Mouse (Mus musculus) heart, postnatal 10 days (tissue): ENCODE data around the gene Rps6kb2. TPM values are rescaled to one million over a fixed set of nuclear protein-coding genes. Genes with fewer than 3 reads are reported as not detected.
A peak's percentile ranks its signal among the peaks of the same experiment; 100 is the strongest.

Experiments used
- DNase-seq, 2 experiments: peaks; one replicate each; pipeline ENCODE4 v3.0.0; 2021
- intact Hi-C: fragments of 180-260 bp; cut with DNase I; formaldehyde crosslinking; loops from one replicate; pipeline ENCODE4 v1.15.1; 2025
- total RNA-seq, 2 experiments: library from RNA; stranded (reverse); gene quantifications; 2 replicates each; pipeline ENCODE4 v1.2.3; 2021

The Rps6kb2 gene
- total RNA-seq, 2 experiments from 2014 or later: 22.4 to 24.3 TPM

DNA sequence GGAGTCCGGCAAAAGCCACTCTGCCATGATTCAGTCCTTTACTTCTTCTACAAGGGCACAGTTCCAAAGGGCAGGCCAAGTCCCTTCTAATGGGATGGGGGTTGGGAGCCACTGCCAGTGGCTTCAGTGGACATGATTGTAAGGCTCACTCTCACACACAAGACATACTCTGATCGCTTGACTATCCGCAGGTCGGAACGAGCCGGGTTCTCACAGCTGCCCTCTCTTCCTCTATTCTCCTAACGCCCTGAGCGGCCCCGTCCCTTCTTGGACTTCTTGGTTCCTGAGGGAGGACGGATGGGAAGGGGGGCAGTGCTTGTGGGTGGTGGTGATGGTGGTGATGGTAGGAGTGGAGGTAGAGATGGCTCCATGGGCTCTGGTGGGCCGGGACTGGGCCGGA, 6.4 kb downstream of the Rps6kb2 start:
- intact Hi-C loops: no loop called here

DNA sequence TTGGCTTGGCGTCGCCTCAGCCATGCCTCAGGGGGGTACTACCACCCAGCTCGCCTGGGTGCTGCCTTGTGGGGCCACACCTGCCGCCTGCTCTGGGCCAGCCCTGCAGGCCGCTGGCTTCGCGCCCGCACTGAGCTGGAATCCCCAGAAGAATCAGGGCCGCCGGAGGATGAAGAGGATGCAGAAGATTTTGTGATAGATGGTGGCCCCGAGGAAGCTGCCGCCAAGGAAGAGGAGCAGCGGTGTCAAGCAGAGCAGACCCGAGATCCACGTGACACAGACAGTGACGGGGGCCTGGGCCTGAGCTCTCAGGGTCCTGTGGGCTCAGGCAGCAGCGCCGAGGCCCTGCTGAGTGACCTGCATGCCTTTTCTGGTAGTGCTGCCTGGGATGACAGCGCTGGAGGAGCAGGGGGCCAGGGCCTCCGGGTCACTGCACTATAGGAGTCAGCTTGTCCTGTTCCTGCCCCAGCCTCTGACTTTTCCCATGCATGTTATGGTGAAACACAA, 7.0 kb downstream of the Rps6kb2 start:
- no peak for DNase-seq
- intact Hi-C loops: no loop called here

More for the DNA sequence above, 6.4 kb downstream of the Rps6kb2 start:
- no peak for DNase-seq

DNA sequence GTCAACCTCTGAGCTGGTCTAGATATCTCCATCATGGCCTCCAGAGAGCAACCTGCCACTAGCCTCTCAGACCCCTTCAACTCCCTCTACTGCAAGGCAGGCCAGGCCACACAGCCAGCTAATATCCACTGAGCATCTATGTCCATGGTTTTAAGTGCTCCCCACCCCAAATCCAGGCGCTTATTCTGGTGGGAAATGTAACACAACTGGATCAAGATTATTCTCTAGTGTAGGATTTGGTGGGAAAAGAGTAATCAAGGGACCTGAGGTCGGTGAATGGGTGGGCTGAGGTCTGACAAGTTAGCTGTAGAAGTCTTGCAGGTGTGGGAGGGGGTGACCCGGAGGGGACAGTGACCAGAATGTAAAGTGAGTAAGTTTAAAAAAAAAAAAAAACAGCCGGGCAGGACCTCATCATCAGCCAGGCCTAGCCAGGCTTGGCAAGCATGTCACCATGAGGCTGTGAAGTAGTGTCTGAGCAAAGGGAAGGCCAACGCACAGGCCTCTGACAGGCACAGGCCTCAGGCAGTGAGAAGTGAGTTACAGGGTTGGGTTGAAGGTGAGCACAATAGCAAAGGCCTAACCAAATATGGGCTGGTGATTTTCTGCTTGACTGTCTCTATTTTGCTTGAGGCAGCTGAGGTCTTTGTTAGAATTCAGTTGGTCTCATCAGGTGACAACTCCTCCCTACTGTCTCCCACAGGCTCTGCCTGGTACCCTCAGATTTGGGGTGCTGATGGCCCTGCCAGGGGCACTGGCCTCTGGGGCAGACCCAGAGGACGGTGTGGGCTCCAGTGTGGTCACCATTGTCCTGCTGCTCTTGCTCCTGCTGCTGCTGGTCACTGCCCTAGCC, 7.7 kb downstream of the Rps6kb2 start:
- DNase-seq: no peak

DNA sequence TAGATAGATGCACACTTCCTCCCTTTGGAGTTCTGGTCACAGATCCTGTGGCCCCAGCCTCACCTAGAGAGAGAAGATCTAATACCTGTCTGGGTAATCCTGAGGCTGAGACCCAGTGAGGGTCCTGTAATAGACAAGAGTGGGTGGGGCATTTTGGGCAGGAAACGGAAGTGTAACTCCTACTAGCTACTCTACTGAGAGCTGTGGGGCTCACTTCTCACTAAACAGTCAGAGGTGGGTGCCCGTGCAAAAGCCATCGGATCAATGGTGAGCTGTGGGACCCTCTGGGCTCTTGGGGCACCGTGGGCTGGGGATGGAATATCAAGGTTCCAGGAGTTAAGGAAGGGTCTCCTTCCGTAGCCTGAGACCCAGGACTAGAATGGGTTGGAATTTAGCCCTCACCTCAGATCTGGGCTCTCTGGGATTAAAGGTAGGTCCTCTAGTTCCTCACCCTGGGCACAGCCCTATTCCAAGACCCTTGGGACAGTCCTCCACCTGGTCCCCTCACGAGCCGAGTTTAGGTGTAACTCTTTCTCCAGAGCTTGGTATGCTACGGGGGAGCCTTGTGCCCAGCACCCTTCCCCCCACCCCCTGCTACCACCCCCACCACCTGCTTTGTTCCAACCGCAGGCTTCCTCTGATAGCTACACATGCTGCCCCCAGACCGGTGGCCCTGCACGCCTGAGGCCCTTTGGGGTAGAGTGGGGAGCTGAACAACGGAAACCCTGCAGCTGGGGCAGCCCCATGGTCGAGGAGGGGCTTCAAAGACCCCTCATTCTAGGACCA, 8.5 kb downstream of the Rps6kb2 start:
- intact Hi-C loops: no loop called here
- DNase-seq: peak in 1 of 2 experiments; percentile 36

More for the DNA sequence above, 7.7 kb downstream of the Rps6kb2 start:
- intact Hi-C loops: no loop called here

DNA sequence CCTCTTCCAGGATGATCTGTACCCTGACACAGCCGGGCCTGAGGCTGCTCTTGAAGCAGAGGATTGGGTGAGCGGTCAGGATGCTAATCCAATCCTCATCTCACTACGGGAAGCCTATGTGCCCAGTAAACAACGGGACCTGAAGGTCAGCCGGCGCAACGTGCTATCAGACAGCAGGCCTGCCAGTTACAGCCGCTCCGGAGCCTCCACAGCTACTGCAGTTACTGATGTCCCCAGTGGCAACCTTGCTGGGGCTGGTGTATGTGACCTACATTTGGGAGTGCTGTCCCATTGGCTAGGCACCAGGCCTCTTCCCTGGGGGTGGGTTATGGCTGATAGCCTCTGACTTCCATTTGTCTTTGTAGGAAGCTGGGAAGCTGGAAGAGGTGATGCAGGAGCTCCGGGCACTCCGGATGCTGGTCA, 9.9 kb downstream of the Rps6kb2 start, which contains the start of gene Ptprcap:
TSS of gene Ptprcap (plus strand) at position 373 of the 423 bp plus-strand sequence.
- peak; percentile 63 to 69 for DNase-seq
- intact Hi-C loops: no loop called here

DNA sequence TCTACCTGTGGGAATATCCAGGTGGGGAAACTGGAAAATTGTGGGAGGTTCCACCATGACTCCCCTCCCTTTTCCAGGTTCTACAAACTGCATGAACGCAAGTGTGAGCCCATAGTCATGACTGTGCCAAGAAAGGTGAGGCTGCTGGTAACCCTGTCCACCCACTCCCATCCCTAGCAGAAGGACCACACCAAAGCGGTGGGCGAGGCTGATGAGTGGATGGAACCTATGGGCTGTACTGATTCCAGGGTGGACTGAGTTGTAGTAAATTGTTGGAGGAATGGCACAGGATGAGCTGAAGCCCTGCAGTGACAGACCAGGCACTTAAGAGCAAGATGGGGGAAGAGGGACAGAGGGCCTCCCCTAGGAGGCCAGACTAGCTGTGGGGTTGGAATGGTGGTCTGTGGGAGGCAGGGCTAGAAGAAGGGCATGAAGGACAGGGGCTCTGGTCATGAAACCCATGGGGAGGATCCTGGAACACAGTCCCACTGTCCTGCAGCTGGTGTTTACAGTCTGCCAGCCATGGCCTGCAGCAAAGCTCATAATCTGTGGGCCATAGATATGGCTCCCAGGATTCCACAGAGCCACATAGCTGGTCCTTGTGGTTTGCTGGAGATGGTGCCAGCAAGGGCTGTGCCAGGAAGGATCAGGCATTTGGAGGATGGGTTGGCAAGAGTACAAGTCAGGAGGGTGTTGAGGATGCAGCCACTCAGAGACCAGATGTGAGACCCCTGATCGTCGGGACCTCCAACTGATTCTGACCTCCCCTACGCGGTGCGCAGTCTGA, 10.5 kb downstream of the Rps6kb2 start:
- intact Hi-C loops: no loop called here
- DNase-seq: no peak

DNA sequence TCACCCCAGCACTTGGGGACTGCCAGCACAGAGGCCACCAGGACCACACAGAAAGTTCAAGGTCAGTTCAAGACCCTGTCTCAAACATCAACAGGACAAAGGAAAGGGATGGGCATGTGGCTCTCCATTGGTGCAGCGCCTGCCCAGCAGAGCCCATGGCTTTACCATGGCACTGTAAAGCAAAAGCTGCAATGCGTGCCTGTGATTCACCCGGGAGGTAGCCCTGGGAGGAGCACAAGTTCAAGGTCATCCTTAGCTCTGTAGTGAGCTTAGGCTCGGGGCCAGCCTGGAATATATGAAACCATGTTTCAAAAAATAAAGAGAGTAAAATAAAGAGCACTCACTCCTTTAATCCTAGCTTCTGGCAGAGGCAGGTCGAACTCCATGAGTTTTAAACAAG, 11.3 kb downstream of the Rps6kb2 start:
- DNase-seq: no peak
- intact Hi-C loops: no loop called here

DNA sequence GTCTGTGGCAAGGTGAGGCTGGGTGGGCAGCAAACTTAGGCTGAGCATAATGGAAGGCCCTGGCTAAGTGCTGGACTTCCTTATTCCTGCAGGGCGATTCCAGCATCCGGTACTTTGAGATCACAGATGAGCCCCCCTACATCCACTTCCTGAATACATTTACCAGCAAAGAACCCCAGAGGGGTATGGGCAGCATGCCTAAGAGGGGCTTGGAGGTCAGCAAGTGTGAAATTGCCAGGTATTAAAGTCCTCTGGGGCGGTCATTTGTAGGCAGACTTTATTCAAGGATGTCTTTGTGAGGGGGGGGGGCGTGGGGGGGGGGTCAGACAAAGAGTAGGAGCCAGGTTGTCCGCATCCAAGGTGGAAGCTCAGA, 11.7 kb downstream of the Rps6kb2 start:
- intact Hi-C loops: no loop called here
- no peak for DNase-seq

DNA sequence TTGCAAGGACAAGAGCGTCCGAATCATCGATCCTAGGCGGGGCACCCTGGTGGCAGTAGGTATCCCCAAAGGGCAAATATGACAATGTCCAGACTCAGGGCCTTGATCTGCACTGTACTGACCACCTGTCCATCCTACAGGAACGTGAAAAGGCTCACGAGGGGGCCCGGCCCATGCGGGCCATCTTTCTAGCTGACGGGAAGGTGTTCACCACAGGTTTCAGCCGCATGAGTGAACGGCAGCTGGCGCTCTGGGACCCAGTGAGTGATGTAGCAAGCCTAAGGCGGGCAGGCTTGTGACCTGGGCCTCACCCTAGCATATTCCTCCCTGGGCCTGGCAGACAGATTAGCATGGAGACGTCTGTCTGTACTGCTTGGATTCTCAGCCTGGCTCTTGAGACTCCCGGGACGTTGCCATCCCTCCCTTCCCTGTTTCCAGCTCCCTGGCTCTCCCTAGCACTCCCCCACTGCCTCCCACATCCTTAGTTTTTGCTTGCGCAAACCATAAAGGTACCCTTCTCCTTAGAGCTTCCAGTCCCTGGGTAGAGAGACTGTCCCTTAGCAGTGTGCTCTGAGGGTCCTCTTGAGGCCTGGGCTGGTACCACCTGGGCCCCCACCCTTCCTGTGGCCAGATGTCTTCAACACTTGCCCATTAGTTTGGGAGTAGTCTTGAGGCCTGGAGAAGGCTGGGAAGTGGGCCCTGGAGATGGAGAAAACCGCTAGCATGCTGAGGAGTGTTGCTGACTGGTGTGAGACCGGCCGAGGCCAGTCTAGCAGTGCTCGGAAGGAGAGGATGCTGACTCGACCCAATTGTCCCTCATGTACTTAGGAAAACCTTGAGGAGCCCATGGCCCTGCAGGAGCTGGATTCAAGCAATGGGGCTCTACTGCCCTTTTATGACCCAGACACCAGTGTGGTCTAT, 12.3 kb downstream of the Rps6kb2 start:
- no peak for DNase-seq
- intact Hi-C loops: no loop called here

DNA sequence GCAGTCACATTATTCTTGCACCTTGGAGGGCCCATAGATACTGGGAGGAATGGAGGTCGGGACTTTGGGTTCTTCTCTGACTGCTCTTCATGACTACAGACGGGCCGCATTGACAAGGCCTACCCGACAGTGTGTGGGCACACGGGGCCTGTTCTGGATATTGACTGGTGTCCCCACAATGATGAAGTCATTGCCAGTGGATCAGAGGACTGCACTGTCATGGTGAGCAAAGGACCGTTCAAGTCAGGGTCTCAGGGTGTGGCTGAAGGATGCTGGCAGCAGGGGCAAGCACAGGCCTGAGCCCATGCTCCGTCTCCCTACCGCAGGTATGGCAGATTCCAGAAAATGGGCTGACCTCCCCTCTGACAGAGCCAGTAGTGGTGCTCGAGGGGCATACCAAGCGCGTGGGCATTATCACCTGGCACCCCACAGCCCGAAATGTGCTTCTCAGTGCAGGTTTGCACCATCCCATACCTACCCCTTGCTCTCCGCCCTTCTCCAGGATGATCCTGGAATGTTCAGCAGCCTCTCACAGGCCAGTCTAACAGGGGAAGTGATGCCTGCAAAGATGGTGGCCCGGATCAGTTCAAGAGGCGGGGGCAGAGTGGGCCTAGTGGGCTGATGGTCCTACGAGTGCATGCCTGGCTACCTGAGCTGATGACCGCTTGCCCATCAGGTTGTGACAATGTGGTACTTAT, 13.2 kb downstream of the Rps6kb2 start:
- no peak for DNase-seq
- intact Hi-C loops: loop anchor here (5.0 kb wide), 1 partner anchor 133 kb away; no protein-coding TSS in a partner anchor

DNA sequence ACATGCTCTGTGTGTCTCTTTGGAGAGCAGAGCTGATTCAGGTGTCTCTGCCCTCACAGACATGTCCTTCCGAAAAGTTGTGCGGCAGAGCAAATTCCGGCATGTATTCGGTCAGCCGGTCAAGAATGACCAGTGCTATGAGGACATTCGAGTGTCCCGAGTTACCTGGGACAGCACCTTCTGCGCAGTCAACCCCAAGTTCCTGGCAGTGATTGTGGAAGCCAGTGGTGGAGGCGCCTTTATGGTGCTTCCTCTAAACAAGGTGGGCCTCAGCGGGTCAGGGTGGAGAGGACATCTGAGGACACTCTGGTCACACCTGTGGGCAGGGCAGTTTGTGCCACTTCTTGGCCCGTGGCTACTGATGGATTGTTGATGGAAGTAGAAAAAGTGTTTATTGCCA, 13.9 kb downstream of the Rps6kb2 start:
- DNase-seq: peak in 1 of 2 experiments; percentile 29
- intact Hi-C loops: loop anchor here (5.0 kb wide), 1 partner anchor 132 kb away; no protein-coding TSS in a partner anchor

DNA sequence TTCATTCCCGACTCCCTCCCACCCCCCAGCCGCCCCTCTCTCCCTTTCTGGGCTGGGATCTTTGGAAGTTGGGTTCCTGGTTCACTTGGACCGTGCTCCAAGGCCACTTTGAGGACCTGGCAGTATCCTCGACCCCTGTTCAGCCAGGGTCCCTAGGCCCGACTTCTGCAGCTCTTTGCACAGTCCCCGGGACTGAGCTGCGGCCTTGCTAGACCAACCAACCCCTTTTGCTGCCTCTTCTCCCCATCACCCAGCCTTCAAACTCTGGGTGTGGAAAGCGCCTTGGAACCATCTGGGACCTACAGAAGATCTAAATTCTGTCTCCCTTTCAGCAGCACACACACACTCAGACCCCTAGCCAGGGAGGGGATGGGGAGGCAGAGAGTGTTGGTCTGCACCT, 14.3 kb downstream of the Rps6kb2 start:
- intact Hi-C loops: loop anchor here (5.0 kb wide), 1 partner anchor 132 kb away; no protein-coding TSS in a partner anchor
- no peak for DNase-seq

DNA sequence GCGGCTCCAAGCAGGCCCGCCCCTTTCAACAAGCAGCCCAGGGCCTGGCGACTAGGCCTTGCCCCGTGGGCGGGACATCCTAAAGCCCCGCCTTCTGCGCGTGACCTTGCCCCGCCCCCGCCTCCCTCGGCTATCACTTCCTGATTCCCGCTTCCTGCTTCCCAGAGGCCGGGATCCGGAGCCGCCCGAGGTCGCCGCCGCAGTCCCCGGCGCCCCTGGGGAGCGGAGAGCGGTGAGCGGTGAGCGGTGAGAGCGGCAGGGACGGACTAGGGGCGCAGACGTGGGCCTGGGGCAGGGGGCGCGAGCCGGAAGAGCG, 14.7 kb downstream of the Rps6kb2 start, which contains the start of gene Coro1b:
TSS of gene Coro1b (plus strand) at position 129 of the 316 bp plus-strand sequence.
- peak; percentile 98 for DNase-seq
- intact Hi-C loops: loop anchor here (5.0 kb wide), 1 partner anchor 131 kb away; no protein-coding TSS in a partner anchor

DNA sequence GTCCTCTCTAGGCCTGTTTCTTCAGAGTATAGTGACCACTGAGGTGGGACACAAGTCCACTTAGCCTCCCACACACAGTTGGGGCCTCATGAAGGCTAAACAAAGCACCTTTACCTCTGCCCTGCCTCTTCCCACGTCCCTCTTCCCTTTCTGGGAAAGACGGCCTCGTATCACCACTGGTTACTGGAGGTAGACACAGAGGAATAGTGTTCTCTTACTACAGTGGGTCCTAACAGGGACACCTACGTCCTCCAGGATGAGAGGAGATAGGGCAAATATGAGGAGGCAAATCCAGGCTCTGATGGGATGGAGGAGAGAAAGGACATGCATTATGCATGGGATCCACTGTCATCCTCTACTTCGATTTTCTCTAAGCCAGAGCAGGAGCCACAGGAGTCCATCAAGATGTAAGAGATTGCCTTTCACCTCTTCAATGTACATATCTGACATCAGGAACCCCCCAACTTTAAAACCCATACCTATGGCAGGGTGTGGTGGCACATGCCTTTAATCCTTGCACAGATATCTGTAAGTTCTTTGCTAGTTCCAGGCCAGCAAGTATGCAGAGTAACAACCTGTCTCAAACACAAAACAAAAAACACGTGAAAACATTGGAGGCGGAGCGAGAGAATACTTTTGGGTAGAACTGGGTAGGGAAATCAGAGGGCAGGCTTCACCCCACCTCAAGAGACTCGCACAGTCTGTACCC, 15.2 kb downstream of the Rps6kb2 start:
- intact Hi-C loops: loop anchor here (2.0 to 5.0 kb wide), 2 partner anchors 17 to 131 kb away; no protein-coding TSS in a partner anchor

DNA sequence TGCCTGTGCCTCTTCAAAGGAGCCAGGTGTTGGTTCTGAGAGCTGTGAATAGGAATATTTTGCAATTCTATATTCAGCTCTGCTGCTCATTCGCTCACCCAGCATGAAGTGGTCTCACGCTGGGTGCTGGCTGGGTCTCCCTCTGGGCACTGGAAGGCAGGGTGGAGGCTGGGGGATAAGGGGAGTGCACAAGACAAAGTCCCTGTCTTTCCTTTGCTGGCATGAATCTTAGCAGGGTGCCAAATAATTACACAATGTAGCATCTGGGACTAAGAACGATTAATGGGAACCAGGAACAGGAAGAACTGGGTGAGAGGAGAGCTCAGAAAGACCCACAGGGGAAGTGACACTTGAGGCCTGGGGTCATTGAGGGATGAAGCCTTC, 16.1 kb downstream of the Rps6kb2 start:
- intact Hi-C loops: loop anchor here (2.0 to 5.0 kb wide), 2 partner anchors 16 to 130 kb away; no protein-coding TSS in a partner anchor
- no peak for DNase-seq

More for the DNA sequence above, 15.2 kb downstream of the Rps6kb2 start:
- no peak for DNase-seq

DNA sequence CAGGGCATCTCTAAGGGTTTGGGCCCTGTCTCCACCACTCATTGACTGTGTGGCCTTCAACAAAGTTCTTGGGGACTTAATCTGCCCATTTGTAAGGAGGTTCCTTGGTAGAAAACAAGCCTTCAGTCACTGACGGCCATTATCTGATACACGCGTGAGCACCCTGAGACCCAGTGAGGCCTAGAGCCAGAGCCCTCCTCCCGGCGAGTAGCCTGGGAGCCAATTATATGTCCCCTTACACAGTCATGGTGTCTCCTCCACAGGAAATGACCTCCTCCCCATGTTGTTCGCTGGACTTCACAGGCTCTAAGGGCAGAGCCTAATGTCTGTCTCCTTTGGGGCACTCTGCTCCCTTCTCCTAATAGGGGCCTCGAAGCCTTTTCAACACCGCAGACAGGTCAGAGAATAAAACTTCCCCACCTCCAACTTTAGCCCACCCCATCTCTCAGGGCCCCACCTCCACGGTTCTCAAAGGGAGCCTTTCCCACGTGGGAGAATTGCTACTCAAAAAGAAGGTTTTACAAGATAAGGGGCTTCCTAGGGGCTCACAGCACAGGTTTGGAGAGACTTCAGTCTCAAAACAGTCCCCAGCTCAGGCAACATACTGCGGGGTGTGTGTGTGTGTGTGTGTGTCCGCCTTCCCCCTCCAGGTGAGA, 16.7 kb downstream of the Rps6kb2 start:
- intact Hi-C loops: loop anchor here (2.0 to 5.0 kb wide), 2 partner anchors 16 to 129 kb away; no protein-coding TSS in a partner anchor
- no peak for DNase-seq

DNA sequence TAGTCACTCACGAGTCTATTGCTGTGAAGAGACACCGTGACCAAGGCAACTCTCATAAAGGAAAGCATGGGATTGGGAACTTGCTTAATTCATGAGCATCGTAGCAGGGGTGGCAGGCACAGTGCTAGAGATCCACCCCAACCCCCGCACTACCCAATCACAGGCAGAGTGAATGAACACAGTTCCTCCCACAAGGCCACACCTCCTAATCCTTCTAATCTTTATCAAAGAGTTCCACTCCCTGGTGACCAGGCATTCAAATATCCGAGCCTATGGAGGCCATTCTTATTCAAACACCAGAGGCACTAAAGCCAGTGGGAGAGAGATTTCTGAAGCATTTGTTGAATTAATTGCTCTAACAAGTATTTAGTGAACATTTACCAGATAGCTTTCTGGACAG, 17.2 kb downstream of the Rps6kb2 start:
- no peak for DNase-seq
- intact Hi-C loops: loop anchor here (2.0 to 5.0 kb wide), 2 partner anchors 15 to 129 kb away; no protein-coding TSS in a partner anchor
